Mouse (Mus musculus): ENCODE results near the gene Itih4.

The Itih4 gene

DNA sequence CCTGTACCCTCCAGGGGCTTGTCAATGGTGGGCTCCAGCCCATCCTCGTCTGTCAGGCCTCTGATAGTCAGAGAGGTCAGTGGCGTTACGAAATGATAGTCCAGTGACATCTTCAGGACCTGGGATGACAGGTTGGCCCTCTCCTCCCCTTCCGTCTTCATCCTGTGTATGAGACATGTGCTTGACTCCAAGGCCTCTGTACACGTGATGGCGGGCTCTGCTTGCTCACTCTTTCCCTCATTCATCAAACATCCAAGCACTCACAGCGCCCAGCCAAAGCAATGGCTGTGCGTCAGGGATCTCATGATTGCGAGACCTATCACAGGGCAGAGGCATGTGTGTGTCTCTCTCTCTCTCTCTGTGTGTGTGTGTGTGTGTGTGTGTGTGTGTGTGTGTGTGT lies 47.1 kb downstream of the Itih4 start:
- DNase-seq (ENCODE audit: low read depth in 2 of 2, low spot score in 2 of 2): no peak

DNA sequence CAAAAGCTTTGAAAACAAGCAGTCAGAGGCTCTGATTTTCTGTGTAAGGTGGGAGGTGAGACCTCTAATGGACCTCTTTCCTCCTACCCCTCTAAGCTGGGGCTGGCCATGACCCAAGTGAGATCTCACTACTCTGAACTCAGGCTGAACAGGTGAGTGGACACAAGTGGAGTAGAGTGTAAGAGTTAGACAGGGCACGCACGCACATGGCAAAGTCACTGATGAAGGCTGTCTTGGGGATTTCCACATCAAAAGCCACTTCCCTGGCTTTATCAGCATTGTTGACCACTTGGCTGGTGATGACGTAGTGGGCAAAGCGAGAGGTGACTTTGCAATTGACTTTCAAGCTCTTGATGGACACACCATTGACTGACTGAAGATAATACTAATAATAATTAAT lies 56.0 kb downstream of the Itih4 start:
- no peak for DNase-seq (ENCODE audit: low read depth in 2 of 2, low spot score in 2 of 2)

DNA sequence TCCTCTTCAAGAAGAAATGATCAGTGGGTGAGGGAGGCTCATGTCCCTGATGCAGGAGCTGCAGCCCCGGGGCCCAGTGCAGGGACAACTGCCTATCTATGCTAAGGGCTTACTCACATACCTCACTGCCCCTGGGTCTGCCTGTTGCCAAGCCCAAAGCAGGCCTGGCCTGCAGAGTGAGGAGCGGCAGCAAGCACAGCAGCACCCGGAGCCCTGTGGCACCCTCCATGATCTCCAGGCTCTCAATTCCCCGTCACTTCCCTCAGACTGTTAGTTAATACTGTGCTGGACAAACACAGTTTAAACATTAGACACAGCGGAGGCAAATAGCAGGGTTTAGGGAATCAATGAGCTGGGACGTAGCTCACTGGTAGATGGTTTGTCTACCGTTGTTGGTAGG lies 56.8 kb downstream of the Itih4 start, which contains the start of gene Itih1:
Gene Itih1 (minus strand): TSS at position 252 of the 400 bp plus-strand sequence.
- DNase-seq (ENCODE audit: low read depth in 2 of 2, low spot score in 2 of 2): no peak

DNA sequence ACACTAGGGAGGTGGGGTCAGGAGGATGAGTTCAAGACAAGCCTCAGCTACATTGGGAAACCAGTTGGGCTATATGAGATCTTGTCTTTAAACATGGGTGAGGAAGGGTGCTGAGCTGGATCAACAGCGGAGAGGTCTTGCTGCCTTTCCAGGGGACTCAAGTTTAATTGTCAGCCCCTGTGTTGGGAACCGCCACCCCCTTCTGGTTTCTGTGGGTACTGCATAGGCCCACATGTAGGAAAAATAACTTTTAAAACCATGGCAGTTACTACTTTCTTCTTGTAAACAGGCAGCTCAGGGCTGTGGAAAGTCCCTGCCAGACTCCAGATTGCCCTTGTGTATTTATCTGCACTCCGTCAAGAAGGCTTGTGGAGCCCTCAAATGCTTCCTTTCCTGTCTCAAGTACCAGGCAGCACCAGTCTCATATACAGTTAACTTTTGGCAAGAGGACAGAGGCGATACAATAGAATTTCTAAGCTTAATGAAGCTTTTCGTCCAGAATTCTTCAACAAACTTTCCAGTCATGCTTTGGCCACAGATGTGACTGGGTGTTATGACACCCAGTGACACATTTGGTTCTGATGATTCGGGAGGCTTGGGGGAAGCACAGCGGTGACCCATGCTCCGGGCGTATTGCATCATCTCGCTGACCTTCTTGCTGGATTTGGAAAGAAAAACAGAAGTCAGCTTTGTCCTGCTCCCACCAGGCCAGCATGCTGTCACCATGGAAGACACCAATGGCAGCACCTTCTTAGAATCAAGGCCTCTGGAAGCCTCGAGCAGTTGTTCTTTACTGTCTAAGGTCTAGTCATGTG lies 57.8 kb downstream of the Itih4 start:
- peak; percentile 11 to 51 for DNase-seq (ENCODE audit: low read depth in 2 of 2, low spot score in 2 of 2)

DNA sequence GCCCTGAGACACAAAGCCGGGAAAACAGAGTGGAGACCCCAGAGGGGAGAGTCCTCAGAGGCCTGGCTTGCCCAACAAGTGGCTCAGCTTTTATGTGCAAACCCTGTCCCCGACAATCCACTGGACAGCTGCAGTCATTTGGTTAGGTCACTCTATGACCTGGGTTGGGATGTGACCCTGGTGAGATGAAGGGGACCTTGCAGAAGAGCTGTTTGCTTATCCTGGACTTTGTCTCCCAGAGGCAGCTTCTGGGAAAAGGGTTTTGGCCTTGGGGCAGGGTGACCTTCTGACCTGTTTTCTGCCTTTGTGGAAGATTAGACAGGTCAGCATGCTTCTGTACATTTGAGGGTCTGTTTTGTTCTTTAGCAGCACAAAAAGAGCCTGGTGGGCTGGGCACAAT lies 58.5 kb downstream of the Itih4 start:
- DNase-seq (ENCODE audit: low read depth in 2 of 2, low spot score in 2 of 2): no peak

DNA sequence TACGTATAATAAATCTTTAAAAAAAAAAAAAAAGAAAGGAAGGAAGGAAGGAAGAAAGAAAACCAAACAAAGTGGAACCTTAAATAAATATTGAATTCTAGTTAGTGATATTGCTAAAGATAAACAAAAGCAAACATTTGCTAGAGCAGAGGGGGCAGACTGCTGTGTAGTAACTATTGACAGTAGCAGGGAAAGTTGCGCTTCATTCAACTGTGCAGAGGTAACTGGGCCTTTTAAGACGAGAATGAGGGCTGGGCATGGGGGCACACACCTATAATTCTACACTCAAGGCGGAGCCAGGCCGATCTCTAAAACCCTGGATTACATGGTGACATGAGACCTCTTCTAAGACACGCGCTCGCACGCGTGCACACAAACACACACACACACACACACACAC lies 63.7 kb downstream of the Itih4 start:
- DNase-seq (ENCODE audit: low read depth in 2 of 2, low spot score in 2 of 2): no peak

DNA sequence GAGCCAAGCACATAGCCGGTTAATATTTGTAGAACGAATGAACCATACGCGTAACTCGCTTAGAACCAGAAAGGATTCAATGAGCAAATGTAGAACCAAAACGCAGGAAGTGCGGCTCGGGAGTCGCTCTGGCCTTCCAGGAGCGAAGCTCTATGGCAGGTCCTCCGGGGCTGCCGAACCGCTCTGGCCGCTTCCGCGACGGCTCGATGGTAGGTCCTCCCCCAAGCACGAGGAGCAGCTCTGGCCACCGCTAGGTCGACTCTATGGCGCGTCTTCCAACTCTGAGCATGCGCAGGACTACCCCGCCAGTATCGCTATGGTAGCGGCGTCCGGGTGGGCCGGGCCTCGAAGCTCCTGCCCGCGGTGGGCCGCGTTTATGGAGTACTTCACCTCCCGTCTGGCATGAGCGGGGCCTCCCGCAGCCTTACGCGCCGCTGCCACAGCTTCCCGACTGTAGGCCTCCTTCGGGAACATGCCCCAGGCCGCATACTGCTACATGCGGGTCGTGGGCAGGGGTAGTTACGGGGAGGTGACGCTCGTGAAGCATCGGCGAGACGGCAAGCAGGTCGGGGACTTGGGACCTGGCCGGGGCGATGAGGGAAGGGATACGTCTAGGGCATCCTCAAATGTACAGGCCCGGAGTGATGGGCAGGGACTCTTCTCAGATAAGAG lies 65.0 kb downstream of the Itih4 start, which contains the start of gene Nek4:
Gene Nek4 (plus strand): TSS at position 224 of the 672 bp plus-strand sequence.
- DNase-seq (ENCODE audit: low read depth in 2 of 2, low spot score in 2 of 2): peak; percentile 96
